Mouse (Mus musculus) liver, adult 2 months (tissue): ENCODE measurements around the gene Slc15a3. TPM values are rescaled to one million over a fixed set of nuclear protein-coding genes. Genes with fewer than 3 reads are reported as not detected.

Experiments used
- DNase-seq: peaks from one replicate; pipeline ENCODE4 v3.0.0-alpha.2; 2011; ENCODE audit warnings: low read depth, low spot score; ENCODE audit errors: extremely low read depth
- H3K27ac ChIP-seq: fragments of 200-500 bp; replicated peaks from 2 replicates; pipeline ENCODE4 v1.5.1; 2012; ENCODE audit warnings: low read depth, mild to moderate bottlenecking, control low read depth, inconsistent platforms, low read length; ENCODE audit not compliant: insufficient read depth
- H3K27me3 ChIP-seq: fragments of 200-500 bp; 2 replicates; pipeline ENCODE4 v1.6.1; 2012; ENCODE audit warnings: mild to moderate bottlenecking, moderate library complexity, low read length, inconsistent platforms; ENCODE audit not compliant: control insufficient read depth, insufficient read depth
- H3K36me3 ChIP-seq: fragments of 200-500 bp; 2 replicates; pipeline ENCODE4 v1.6.1; 2012; ENCODE audit warnings: low read length, inconsistent platforms; ENCODE audit not compliant: control insufficient read depth, insufficient read depth
- H3K4me1 ChIP-seq: fragments of 200-500 bp; 2 replicates; pipeline ENCODE4 v1.6.1; 2011; ENCODE audit warnings: low read length; ENCODE audit not compliant: control insufficient read depth, insufficient read depth
- H3K4me3 ChIP-seq: fragments of 200-500 bp; 2 replicates; pipeline ENCODE4 v1.5.1; 2011; ENCODE audit warnings: low read depth, mild to moderate bottlenecking, control low read depth, low read length, moderate library complexity; ENCODE audit not compliant: insufficient read depth
- H3K79me2 ChIP-seq: fragments of 200-500 bp; 2 replicates; pipeline ENCODE4 v1.6.1; 2012; ENCODE audit warnings: inconsistent platforms, mild to moderate bottlenecking, low read length, moderate library complexity; ENCODE audit not compliant: control insufficient read depth, insufficient read depth
- H3K9ac ChIP-seq: fragments of 200-500 bp; 2 replicates; pipeline ENCODE4 v1.6.1; 2012; ENCODE audit warnings: low read depth, mild to moderate bottlenecking, control low read depth, inconsistent platforms, low read length
- CTCF ChIP-seq: fragments of 200-500 bp; IDR thresholded peaks from 2 replicates; pipeline ENCODE4 v1.5.1; 2011; ENCODE audit warnings: low read depth, low read length, control low read depth
- POLR2A ChIP-seq: fragments of 200-500 bp; IDR thresholded peaks from 2 replicates; pipeline ENCODE4 v1.6.1; 2011; ENCODE audit warnings: low read length, control low read depth; ENCODE audit not compliant: insufficient read depth; ENCODE audit errors: extremely low read depth
- WGBS: fragments of 180-500 bp; shearing (Covaris S2); methylation state at CpG from one replicate; pipeline ENCODE4 v1.1.7; 2018; 5-methylcytosine and 5-hydroxymethylcytosine counted together
- polyA plus RNA-seq: library from polyadenylated mRNA; depleted of rRNA; stranded (reverse); fragments of >200 nt; gene quantifications from 2 replicates; pipeline ENCODE4 v1.2.3, GENCODE M21; 2012; rRNA removed
- total RNA-seq: library from RNA; depleted of rRNA; stranded (reverse); fragments of >200 nt; gene quantifications from 2 replicates; pipeline ENCODE4 v1.2.3, GENCODE M21; 2014; rRNA removed

Gene Slc15a3
- total and polyA plus RNA-seq, 2 experiments: 3.3 to 10.6 TPM

GRCm38 (mm10) chr19:10904927-10905727 lies 65.6 kb downstream of the Slc15a3 start:
- H3K4me1 ChIP-seq: peaks cover 11% of the 10 kb centered on the region
- peaks cover 43% of the 10 kb centered on the region for H3K36me3 ChIP-seq
- peak overlapping the region; percentile 42 for H3K27ac ChIP-seq
- 48% methylated on average over 7 of the region's 7 CpGs for WGBS
- 0 out of 2 replicates have a peak overlapping the region, but pooled peaks have one; percentile 21 for H3K9ac ChIP-seq
- H3K4me3 ChIP-seq: no peak overlapping the region
- TF ChIP-seq POLR2A: no peak
- TF ChIP-seq CTCF: no peak
- no peaks in the 10 kb centered on the region for H3K79me2 ChIP-seq
- no peaks in the 10 kb centered on the region for H3K27me3 ChIP-seq
- DNase-seq: peak; percentile 60

GRCm38 (mm10) chr19:10905728-10906000 lies 66.1 kb downstream of the Slc15a3 start:
- H3K4me3 ChIP-seq: no peak overlapping the region
- no peaks in the 10 kb centered on the region for H3K27me3 ChIP-seq
- H3K27ac ChIP-seq: peak overlapping the region; percentile 4; the same call in 1 of the 2 replicates
- no peak for DNase-seq
- peaks cover 42% of the 10 kb centered on the region for H3K36me3 ChIP-seq
- no peak for TF ChIP-seq POLR2A
- no peak for TF ChIP-seq CTCF
- peaks cover 11% of the 10 kb centered on the region for H3K4me1 ChIP-seq
- WGBS: 82% methylated on average over 5 of the region's 5 CpGs
- H3K79me2 ChIP-seq: no peaks in the 10 kb centered on the region
- H3K9ac ChIP-seq: no peak overlapping the region

- DNase-seq: peak; percentile 61
- H3K36me3 ChIP-seq: peaks cover 19% of the 10 kb centered on the region
- H3K27me3 ChIP-seq: no peaks in the 10 kb centered on the region
- H3K27ac ChIP-seq: no peak overlapping the region
- H3K4me1 ChIP-seq: peaks cover 11% of the 10 kb centered on the region
- TF ChIP-seq POLR2A: no peak
- TF ChIP-seq CTCF: peak; percentile 72; the same call in 1 of the 2 replicates
- H3K9ac ChIP-seq: no peak overlapping the region
- no peak overlapping the region for H3K4me3 ChIP-seq
- H3K79me2 ChIP-seq: no peaks in the 10 kb centered on the region
- WGBS: 28% methylated on average over 3 of the region's 3 CpGs
Measured at GRCm38 (mm10) chr19:10907891-10908290, 68.4 kb downstream of the Slc15a3 start.

Other genes starting within 250 kb of the Slc15a3 start
- 128 and 138 TPM in 2 replicates for gene Ddb1, start 234.4 kb upstream of the Slc15a3 start, total RNA-seq
- 51.9 and 63.5 TPM in 2 replicates for gene Ddb1, start 234.4 kb upstream of the Slc15a3 start, polyA plus RNA-seq
- gene Tkfc, start 234.1 kb upstream of the Slc15a3 start, total RNA-seq: 72.6 and 87.6 TPM in 2 replicates
- 294 and 417 TPM in 2 replicates for gene Tkfc, start 234.1 kb upstream of the Slc15a3 start, polyA plus RNA-seq
- gene Vwce, start 205.5 kb upstream of the Slc15a3 start, total RNA-seq: 4.5 and 6.2 TPM in 2 replicates
- 24.8 and 30.7 TPM in 2 replicates for gene Vwce, start 205.5 kb upstream of the Slc15a3 start, polyA plus RNA-seq
- gene Pga5, start 161.7 kb upstream of the Slc15a3 start, total RNA-seq: not detected in 2 replicates
- gene Pga5, start 161.7 kb upstream of the Slc15a3 start, polyA plus RNA-seq: 0.14 TPM in 1 of 2 replicates, not detected in the other
- 2.9 and 3.0 TPM in 2 replicates for gene Vps37c, start 151.0 kb upstream of the Slc15a3 start, total RNA-seq
- gene Vps37c, start 151.0 kb upstream of the Slc15a3 start, polyA plus RNA-seq: 13.1 and 18.1 TPM in 2 replicates
- gene Cd5, start 100.7 kb upstream of the Slc15a3 start, total RNA-seq: 0.13 and 0.28 TPM in 2 replicates
- gene Cd5, start 100.7 kb upstream of the Slc15a3 start, polyA plus RNA-seq: 0.17 and 0.49 TPM in 2 replicates
- gene Cd6, start 9.7 kb upstream of the Slc15a3 start, total RNA-seq: 0.18 and 0.20 TPM in 2 replicates
- 0.36 and 0.44 TPM in 2 replicates for gene Cd6, start 9.7 kb upstream of the Slc15a3 start, polyA plus RNA-seq
- gene Tmem132a, start 30.2 kb downstream of the Slc15a3 start, total RNA-seq: 0.18 and 0.40 TPM in 2 replicates
- 0.75 and 0.90 TPM in 2 replicates for gene Tmem132a, start 30.2 kb downstream of the Slc15a3 start, polyA plus RNA-seq
- 7.1 and 8.9 TPM in 2 replicates for gene Tmem109, start 42.3 kb downstream of the Slc15a3 start, total RNA-seq
- 32.2 and 35.2 TPM in 2 replicates for gene Tmem109, start 42.3 kb downstream of the Slc15a3 start, polyA plus RNA-seq
- 95.5 and 100 TPM in 2 replicates for gene Prpf19, start 55.5 kb downstream of the Slc15a3 start, total RNA-seq
- gene Prpf19, start 55.5 kb downstream of the Slc15a3 start, polyA plus RNA-seq: 150 and 184 TPM in 2 replicates
- not detected in 2 replicates for gene Zp1, start 80.9 kb downstream of the Slc15a3 start, total RNA-seq
- gene Zp1, start 80.9 kb downstream of the Slc15a3 start, polyA plus RNA-seq: not detected in 2 replicates
- gene Ptgdr2, start 97.4 kb downstream of the Slc15a3 start, total RNA-seq: not detected in 2 replicates
- gene Ptgdr2, start 97.4 kb downstream of the Slc15a3 start, polyA plus RNA-seq: not detected in 2 replicates
- 1.2 and 1.3 TPM in 2 replicates for gene Ccdc86, start 109.5 kb downstream of the Slc15a3 start, total RNA-seq
- gene Ccdc86, start 109.5 kb downstream of the Slc15a3 start, polyA plus RNA-seq: 4.3 and 4.4 TPM in 2 replicates
- not detected in 2 replicates for gene Ms4a10, start 134.9 kb downstream of the Slc15a3 start, total RNA-seq
- not detected in 2 replicates for gene Ms4a10, start 134.9 kb downstream of the Slc15a3 start, polyA plus RNA-seq
- not detected in 2 replicates for gene Ms4a15, start 153.5 kb downstream of the Slc15a3 start, total RNA-seq
- not detected in 2 replicates for gene Ms4a15, start 153.5 kb downstream of the Slc15a3 start, polyA plus RNA-seq
- not detected in 2 replicates for gene Ms4a18, start 178.3 kb downstream of the Slc15a3 start, total RNA-seq
- gene Ms4a18, start 178.3 kb downstream of the Slc15a3 start, polyA plus RNA-seq: not detected in 2 replicates
- gene Ms4a8a, start 241.4 kb downstream of the Slc15a3 start, total RNA-seq: 0.83 and 1.7 TPM in 2 replicates
- 0.78 and 1.9 TPM in 2 replicates for gene Ms4a8a, start 241.4 kb downstream of the Slc15a3 start, polyA plus RNA-seq